Mouse (Mus musculus) intestine, embryonic 16.5 days (tissue): ENCODE measurements around the gene Nrxn2. TPM values are rescaled to one million over a fixed set of nuclear protein-coding genes. Genes with fewer than 3 reads are reported as not detected.

ENCODE experiments used
- ATAC-seq: fragments of 200-750 bp; cut with Nextera tagmentation; 2 replicates; pipeline ENCODE4 v1.8.0; 2017; ENCODE audit warnings: moderate TSS enrichment, moderate library complexity
- H3K27ac ChIP-seq: fragments of 300-500 bp; sonication (generic); 2 replicates; pipeline ENCODE4 v1.5.1; 2014; ENCODE audit warnings: mild to moderate bottlenecking, low read length
- H3K27me3 ChIP-seq: fragments of 300-500 bp; sonication (generic); replicated peaks from 2 replicates; pipeline ENCODE4 v1.6.1; 2014; ENCODE audit warnings: low read length, control low read depth, mixed read lengths; ENCODE audit not compliant: control insufficient read depth, insufficient read depth
- H3K36me3 ChIP-seq: fragments of 300-500 bp; sonication (generic); 2 replicates; pipeline ENCODE4 v1.6.1; 2014; ENCODE audit warnings: low read length, control low read depth; ENCODE audit not compliant: control insufficient read depth, insufficient read depth
- H3K4me1 ChIP-seq: fragments of 300-500 bp; sonication (generic); 2 replicates; pipeline ENCODE4 v1.6.1; 2014; ENCODE audit warnings: low read length, control low read depth, mixed read lengths; ENCODE audit not compliant: control insufficient read depth, insufficient read depth
- H3K4me2 ChIP-seq: fragments of 300-500 bp; sonication (generic); 2 replicates; pipeline ENCODE4 v1.6.1; 2014; ENCODE audit warnings: low read depth, low read length, control low read depth
- H3K4me3 ChIP-seq: fragments of 300-500 bp; sonication (generic); 2 replicates; pipeline ENCODE4 v1.5.1; 2014; ENCODE audit warnings: mild to moderate bottlenecking, low read length
- H3K9ac ChIP-seq: fragments of 300-500 bp; sonication (generic); 2 replicates; pipeline ENCODE4 v1.6.1; 2014; ENCODE audit warnings: low read depth, low read length
- H3K9me3 ChIP-seq: fragments of 300-500 bp; sonication (generic); 2 replicates; pipeline ENCODE4 v1.6.1; 2016; ENCODE audit warnings: low read length, control low read depth; ENCODE audit not compliant: control insufficient read depth
- WGBS: fragments of 180-500 bp; shearing (Covaris S2); extraction: QIAGEN DNeasy Blood & Tissue Kit; methylation state at CpG from one replicate; pipeline ENCODE4 v1.1.7; 2014; 5-methylcytosine and 5-hydroxymethylcytosine counted together
- polyA plus RNA-seq: library from polyadenylated mRNA; unstranded; fragments of >200 nt; fragmentation: Nextera tagmentation; extraction: Ambion mirVana; gene quantifications from 2 replicates; pipeline ENCODE4 v1.2.1, GENCODE M21; 2015

Nrxn2 gene
- 0.73 and 0.97 TPM in 2 replicates for polyA plus RNA-seq

GRCm38 (mm10) chr19:6418233-6418879 is at the start of gene Nrxn2:
Gene Nrxn2, plus strand, starts transcription at chr19:6418731.
- peak; percentile 89 for ATAC-seq
- Histone ChIP-seq H3K9me3 (no peaks in the 10 kb centered on the region), H3K27me3 (peaks cover 38% of the 10 kb centered on the region), H3K27ac (no peak within 1 kb of the TSS), H3K9ac (peak within 1 kb of the TSS; percentile 63), H3K4me2 (peak within 1 kb of the TSS; percentile 98), H3K4me3 (peak within 1 kb of the TSS; percentile 57), H3K36me3 (no peaks in the 10 kb centered on the region), H3K4me1 (peaks cover 20% of the 10 kb centered on the region)
- WGBS: under 1% methylated on average over 46 of the region's 46 CpGs

- peaks cover 10% of the 10 kb centered on the region for H3K4me1 ChIP-seq
- H3K4me2 ChIP-seq: no peak overlapping the region
- H3K4me3 ChIP-seq: no peak overlapping the region
- H3K9ac ChIP-seq: no peak overlapping the region
- H3K27me3 ChIP-seq: no peaks in the 10 kb centered on the region
- H3K36me3 ChIP-seq: peaks cover 52% of the 10 kb centered on the region
- 89% methylated on average over 2 of the region's 2 CpGs for WGBS
- H3K9me3 ChIP-seq: no peaks in the 10 kb centered on the region
- H3K27ac ChIP-seq: no peak overlapping the region
- ATAC-seq: no peak
Measured at GRCm38 (mm10) chr19:6370175-6370574, 48.4 kb upstream of the Nrxn2 start.

- Histone ChIP-seq H3K4me2 (no peak overlapping the region), H3K9ac (no peak overlapping the region), H3K9me3 (no peaks in the 10 kb centered on the region), H3K27ac (no peak overlapping the region), H3K4me3 (no peak overlapping the region), H3K4me1 (no peaks in the 10 kb centered on the region), H3K36me3 (peaks cover 50% of the 10 kb centered on the region), H3K27me3 (no peaks in the 10 kb centered on the region)
- 92% methylated on average over 3 of the region's 3 CpGs for WGBS
- ATAC-seq: no peak
Measured at GRCm38 (mm10) chr19:6372433-6372832, 46.1 kb upstream of the Nrxn2 start.

GRCm38 (mm10) chr19:6373539-6374400 is 44.8 kb upstream of the Nrxn2 start:
- H3K9ac ChIP-seq: no peak overlapping the region
- H3K36me3 ChIP-seq: peaks cover 58% of the 10 kb centered on the region
- 68% methylated on average over 12 of the region's 12 CpGs for WGBS
- ATAC-seq: 0 out of 2 replicates have a peak, but pooled peaks have one; percentile 21
- H3K27me3 ChIP-seq: no peaks in the 10 kb centered on the region
- H3K9me3 ChIP-seq: no peaks in the 10 kb centered on the region
- no peak overlapping the region for H3K4me2 ChIP-seq
- H3K4me3 ChIP-seq: no peak overlapping the region
- no peaks in the 10 kb centered on the region for H3K4me1 ChIP-seq
- no peak overlapping the region for H3K27ac ChIP-seq

- Histone ChIP-seq H3K4me3 (no peak overlapping the region), H3K4me1 (no peaks in the 10 kb centered on the region), H3K36me3 (peaks cover 58% of the 10 kb centered on the region), H3K9ac (no peak overlapping the region), H3K4me2 (no peak overlapping the region), H3K9me3 (no peaks in the 10 kb centered on the region), H3K27me3 (no peaks in the 10 kb centered on the region), H3K27ac (no peak overlapping the region)
- no peak for ATAC-seq
- WGBS: 95% methylated on average over 10 of the region's 10 CpGs
Measured at GRCm38 (mm10) chr19:6374571-6374970, 44.0 kb upstream of the Nrxn2 start.

- H3K27ac ChIP-seq: no peak overlapping the region
- H3K9ac ChIP-seq: no peak overlapping the region
- WGBS: 90% methylated on average over 41 of the region's 42 CpGs
- H3K4me3 ChIP-seq: no peak overlapping the region
- H3K36me3 ChIP-seq: peaks cover 55% of the 10 kb centered on the region
- H3K4me2 ChIP-seq: no peak overlapping the region
- no peaks in the 10 kb centered on the region for H3K27me3 ChIP-seq
- no peaks in the 10 kb centered on the region for H3K9me3 ChIP-seq
- no peak for ATAC-seq
- no peaks in the 10 kb centered on the region for H3K4me1 ChIP-seq
Measured at GRCm38 (mm10) chr19:6375423-6376254, 42.9 kb upstream of the Nrxn2 start.

- Histone ChIP-seq H3K4me1 (no peaks in the 10 kb centered on the region), H3K4me2 (no peak overlapping the region), H3K9me3 (no peaks in the 10 kb centered on the region), H3K27me3 (no peaks in the 10 kb centered on the region), H3K27ac (no peak overlapping the region), H3K36me3 (peaks cover 51% of the 10 kb centered on the region), H3K9ac (no peak overlapping the region), H3K4me3 (no peak overlapping the region)
- WGBS: 80% methylated on average over 14 of the region's 14 CpGs
- no peak for ATAC-seq
Measured at GRCm38 (mm10) chr19:6376255-6376564, 42.3 kb upstream of the Nrxn2 start.

GRCm38 (mm10) chr19:6376643-6377042 is 41.9 kb upstream of the Nrxn2 start:
- ATAC-seq: no peak
- Histone ChIP-seq H3K4me2 (no peak overlapping the region), H3K4me3 (no peak overlapping the region), H3K36me3 (peaks cover 47% of the 10 kb centered on the region), H3K9me3 (no peaks in the 10 kb centered on the region), H3K27me3 (no peaks in the 10 kb centered on the region), H3K9ac (no peak overlapping the region), H3K4me1 (no peaks in the 10 kb centered on the region), H3K27ac (no peak overlapping the region)
- 80% methylated on average over 2 of the region's 2 CpGs for WGBS
